Mouse (Mus musculus) intestine, embryonic 15.5 days (tissue): ENCODE measurements around the gene Preb. TPM values are rescaled to one million over a fixed set of nuclear protein-coding genes. Genes with fewer than 3 reads are reported as not detected.

Experiments used
- ATAC-seq: fragments of 200-750 bp; cut with Nextera tagmentation; 2 replicates; pipeline ENCODE4 v1.8.0; 2017; ENCODE audit warnings: moderate TSS enrichment, moderate library complexity
- H3K27ac ChIP-seq: fragments of 300-500 bp; sonication (generic); 2 replicates; pipeline ENCODE4 v1.5.1; 2015; ENCODE audit warnings: mild to moderate bottlenecking, inconsistent platforms
- H3K27me3 ChIP-seq: fragments of 300-500 bp; sonication (generic); replicated peaks from 2 replicates; pipeline ENCODE4 v1.6.1; 2015; ENCODE audit warnings: inconsistent platforms
- H3K36me3 ChIP-seq: fragments of 300-500 bp; sonication (generic); 2 replicates; pipeline ENCODE4 v1.6.1; 2015; ENCODE audit warnings: inconsistent platforms
- H3K4me1 ChIP-seq: fragments of 300-500 bp; sonication (generic); replicated peaks from 2 replicates; pipeline ENCODE4 v1.6.1; 2015; ENCODE audit warnings: inconsistent platforms
- H3K4me2 ChIP-seq: fragments of 300-500 bp; sonication (generic); replicated peaks from 2 replicates; pipeline ENCODE4 v1.6.1; 2015; ENCODE audit warnings: mild to moderate bottlenecking, inconsistent platforms
- H3K4me3 ChIP-seq: fragments of 300-500 bp; sonication (generic); replicated peaks from 2 replicates; pipeline ENCODE4 v1.5.1; 2015; ENCODE audit warnings: inconsistent platforms
- H3K9ac ChIP-seq: fragments of 300-500 bp; sonication (generic); 2 replicates; pipeline ENCODE4 v1.6.1; 2015; ENCODE audit warnings: inconsistent platforms
- H3K9me3 ChIP-seq: fragments of 300-500 bp; sonication (generic); 2 replicates; pipeline ENCODE4 v1.6.1; 2016; ENCODE audit warnings: inconsistent platforms
- WGBS: fragments of 180-500 bp; shearing (Covaris S2); methylation state at CpG from one replicate; pipeline ENCODE4 v1.1.7; 2015; 5-methylcytosine and 5-hydroxymethylcytosine counted together
- polyA plus RNA-seq: library from polyadenylated mRNA; unstranded; fragments of >200 nt; fragmentation: Nextera tagmentation; extraction: Ambion mirVana; gene quantifications from 2 replicates; pipeline ENCODE4 v1.2.1, GENCODE M21; 2015

Preb gene
- polyA plus RNA-seq, 1 experiment from 2014 or later = 166 TPM

DNA sequence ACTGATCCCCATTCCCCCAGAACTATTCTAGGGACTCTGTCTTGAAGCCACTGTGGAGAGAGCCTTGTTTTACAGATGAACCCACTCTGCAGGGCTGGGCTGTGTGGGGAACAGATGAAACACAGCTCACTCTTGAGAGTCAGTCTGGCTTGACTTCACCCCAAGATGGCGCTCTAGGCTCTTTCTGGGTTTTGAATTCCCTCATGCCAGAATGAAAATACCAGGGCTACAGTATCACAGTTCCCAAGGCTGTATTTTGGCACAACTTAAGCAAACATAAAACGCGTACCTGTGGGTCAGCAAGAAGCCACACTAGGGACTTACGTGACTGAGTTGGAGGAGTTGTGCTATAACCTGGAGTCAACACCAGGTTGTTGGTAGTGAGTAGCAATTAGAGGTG, 30.0 kb downstream of the Preb start:
- Histone ChIP-seq H3K27ac (no peak overlapping the region), H3K4me3 (no peak overlapping the region), H3K4me2 (no peak overlapping the region), H3K9ac (no peak overlapping the region), H3K9me3 (no peaks in the 10 kb centered on the region), H3K4me1 (0 out of 2 replicates have a peak, but pooled peaks cover 3% of the 10 kb centered on the region), H3K27me3 (no peaks in the 10 kb centered on the region), H3K36me3 (no peaks in the 10 kb centered on the region)
- 37% methylated on average over 4 of the region's 4 CpGs for WGBS
- ATAC-seq = no peak; the same call in 1 of the 2 replicates

DNA sequence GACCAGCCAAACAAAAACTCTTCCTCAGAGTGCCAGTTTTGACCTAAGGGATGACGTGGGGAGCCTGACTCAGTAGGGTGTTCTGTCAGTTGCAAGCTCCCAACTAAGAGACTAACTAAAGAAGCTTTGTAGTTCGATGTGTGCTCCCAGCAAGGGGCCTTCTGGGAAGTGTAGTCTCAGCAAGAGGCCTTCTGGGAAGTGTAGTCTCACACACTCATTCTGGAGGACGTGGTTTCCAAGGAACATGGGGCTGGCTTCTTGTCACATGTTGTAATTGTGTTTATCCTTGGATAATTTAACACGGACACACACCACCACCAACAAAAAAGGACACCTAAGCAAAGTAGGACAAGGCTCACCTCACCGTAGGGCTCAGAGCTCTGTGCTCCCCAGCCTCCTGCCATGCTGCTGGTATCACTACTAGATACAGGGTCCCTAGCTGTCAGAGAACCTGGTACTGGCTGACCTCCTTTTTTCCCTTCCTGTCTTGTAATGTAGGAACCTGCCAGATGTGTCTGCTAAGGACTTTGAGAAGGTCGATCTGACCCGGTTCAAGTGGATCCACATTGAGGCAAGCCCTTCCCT, 32.1 kb downstream of the Preb start:
- peak; percentile 71 for ATAC-seq
- Histone ChIP-seq H3K27ac (no peak overlapping the region), H3K9me3 (no peaks in the 10 kb centered on the region), H3K4me3 (no peak overlapping the region), H3K9ac (no peak overlapping the region), H3K36me3 (no peaks in the 10 kb centered on the region), H3K4me2 (peak overlapping the region; percentile 28; the same call in 1 of the 2 replicates), H3K27me3 (no peaks in the 10 kb centered on the region), H3K4me1 (0 out of 2 replicates have a peak, but pooled peaks cover 3% of the 10 kb centered on the region)
- whole genome bisulfite sequencing = 39% methylated on average over 7 of the region's 7 CpGs

DNA sequence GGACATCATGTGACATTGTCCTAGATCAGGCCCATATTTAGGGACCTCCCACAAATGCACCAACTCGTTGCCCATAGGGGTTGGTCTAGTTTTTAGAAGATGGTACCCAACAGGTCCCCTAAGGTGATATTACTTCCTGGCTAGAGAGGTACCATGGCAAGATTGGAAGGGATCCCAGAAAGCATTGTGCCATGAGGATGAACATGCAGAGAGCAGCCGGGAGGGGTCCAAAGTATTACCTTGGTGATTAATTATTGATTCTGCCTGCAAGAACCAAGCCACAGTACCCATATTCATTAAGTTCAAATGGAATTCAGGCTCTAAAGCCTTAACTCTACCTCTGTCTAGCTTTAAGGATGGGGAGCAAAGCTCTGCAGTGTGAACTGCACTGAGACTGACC, 34.1 kb downstream of the Preb start:
- ATAC-seq = no peak
- 78% methylated on average over 2 of the region's 2 CpGs for WGBS
- no peaks in the 10 kb centered on the region for H3K27me3 ChIP-seq

DNA sequence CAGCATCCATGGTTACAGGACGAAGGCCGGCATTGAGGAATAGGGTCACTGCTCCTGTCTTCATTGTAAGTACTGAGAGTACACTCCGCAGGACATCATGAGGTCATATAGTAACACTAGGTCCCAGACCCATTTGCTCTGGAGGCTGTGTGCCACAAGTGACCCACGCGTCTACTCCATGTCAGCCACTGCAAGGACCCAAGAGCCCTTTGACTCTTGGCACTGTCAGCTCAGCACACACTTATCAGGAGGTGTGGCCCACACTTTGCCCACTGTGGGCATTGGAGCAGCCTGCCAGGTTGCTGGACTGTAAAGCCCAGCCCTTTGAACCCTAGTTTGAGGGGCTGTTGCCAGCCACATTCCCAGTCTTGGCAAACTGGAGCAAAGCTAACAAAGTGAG, 34.9 kb downstream of the Preb start:
- Histone ChIP-seq H3K36me3 (peaks cover 4% of the 10 kb centered on the region; the same call in 1 of the 2 replicates), H3K4me1 (peaks cover 24% of the 10 kb centered on the region), H3K27me3 (no peaks in the 10 kb centered on the region), H3K27ac (no peak overlapping the region), H3K9ac (no peak overlapping the region), H3K4me2 (no peak overlapping the region), H3K4me3 (no peak overlapping the region), H3K9me3 (no peaks in the 10 kb centered on the region)
- ATAC-seq = no peak
- 89% methylated on average over 5 of the region's 5 CpGs for WGBS

More for the DNA sequence above, 34.1 kb downstream of the Preb start:
- H3K36me3 ChIP-seq = no peaks in the 10 kb centered on the region
- H3K9me3 ChIP-seq = no peaks in the 10 kb centered on the region
- H3K27ac ChIP-seq = no peak overlapping the region
- H3K4me3 ChIP-seq = no peak overlapping the region
- H3K4me2 ChIP-seq = no peak overlapping the region
- H3K9ac ChIP-seq = no peak overlapping the region
- H3K4me1 ChIP-seq = peaks cover 17% of the 10 kb centered on the region

DNA sequence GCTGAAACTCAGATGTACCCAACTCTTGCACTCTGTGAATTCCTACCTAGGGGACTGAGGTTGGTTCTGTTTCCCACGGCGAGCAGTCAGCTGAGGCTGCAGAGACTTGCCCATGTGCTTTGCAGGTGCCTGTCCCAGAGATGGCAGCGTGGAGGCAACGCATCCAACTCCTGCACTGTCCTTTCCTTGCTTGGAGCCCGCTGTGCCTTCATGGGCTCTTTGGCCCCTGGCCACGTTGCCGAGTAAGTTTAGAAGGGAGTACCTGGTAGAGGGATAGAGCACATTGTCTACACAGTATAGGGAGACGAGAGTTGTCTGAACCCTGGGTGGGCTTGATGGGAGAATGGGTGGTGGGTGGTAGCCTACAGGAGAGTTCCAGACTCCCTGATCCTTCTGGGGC, 35.5 kb downstream of the Preb start:
- no peak for ATAC-seq
- Histone ChIP-seq H3K9me3 (no peaks in the 10 kb centered on the region), H3K27me3 (no peaks in the 10 kb centered on the region), H3K27ac (no peak overlapping the region), H3K4me1 (peaks cover 28% of the 10 kb centered on the region), H3K4me3 (no peak overlapping the region), H3K36me3 (peaks cover 4% of the 10 kb centered on the region), H3K9ac (no peak overlapping the region), H3K4me2 (no peak overlapping the region)
- 80% methylated on average over 8 of the region's 8 CpGs for WGBS

DNA sequence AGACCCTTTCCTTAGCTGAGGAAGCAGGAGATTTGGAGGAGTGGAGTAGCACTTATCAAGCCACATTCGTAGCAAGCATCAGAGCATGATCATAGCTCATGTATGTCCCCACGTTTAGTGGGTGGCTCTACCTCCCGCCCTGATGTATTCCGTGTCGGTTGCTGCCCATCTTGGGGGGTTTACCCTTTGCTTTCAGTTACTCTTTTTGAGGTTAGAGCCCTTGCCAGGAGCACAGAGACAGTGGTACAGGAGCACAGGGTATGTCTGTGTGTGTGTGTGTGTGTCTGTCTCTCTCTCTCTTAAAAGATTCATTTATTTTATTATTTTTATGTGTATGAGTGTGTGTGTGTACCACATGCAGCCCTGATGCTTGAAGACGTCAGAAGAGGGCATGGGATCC, 37.0 kb downstream of the Preb start:
- no peak for ATAC-seq
- Histone ChIP-seq H3K4me3 (no peak overlapping the region), H3K27ac (no peak overlapping the region), H3K9me3 (no peaks in the 10 kb centered on the region), H3K36me3 (peaks cover 15% of the 10 kb centered on the region), H3K4me1 (peaks cover 28% of the 10 kb centered on the region), H3K27me3 (no peaks in the 10 kb centered on the region), H3K4me2 (peak overlapping the region; percentile 75), H3K9ac (0 out of 2 replicates have a peak overlapping the region, but pooled peaks have one; percentile 8)
- 85% methylated on average over 6 of the region's 6 CpGs for WGBS

DNA sequence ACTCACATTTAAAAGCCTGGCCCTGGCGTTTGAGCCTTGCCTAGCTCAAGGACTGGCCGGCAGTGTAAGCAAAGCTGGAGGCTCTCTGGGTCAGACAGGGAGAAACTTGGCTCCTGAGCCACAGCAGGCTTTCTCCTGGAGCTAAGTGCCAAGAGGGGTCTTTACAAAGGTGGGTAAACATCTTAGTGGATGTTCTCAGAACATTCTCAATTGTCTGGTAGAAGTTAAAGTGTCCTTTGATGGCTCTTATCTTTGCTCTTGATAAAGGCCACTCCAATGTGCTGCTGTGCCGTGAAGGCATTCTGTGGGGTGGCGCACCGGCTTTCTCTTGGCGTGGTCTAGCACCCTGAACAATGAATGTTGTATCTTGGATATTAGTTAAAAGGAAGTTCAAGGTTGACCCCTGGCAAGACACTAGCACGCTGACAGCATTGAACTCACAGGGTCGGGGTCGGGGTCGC, 37.5 kb downstream of the Preb start:
- 0 out of 2 replicates have a peak overlapping the region, but pooled peaks have one; percentile 8 for H3K9ac ChIP-seq
- no peak overlapping the region for H3K27ac ChIP-seq
- 0 out of 2 replicates have a peak overlapping the region, but pooled peaks have one; percentile 43 for H3K4me3 ChIP-seq
- H3K36me3 ChIP-seq = peaks cover 19% of the 10 kb centered on the region
- peaks cover 30% of the 10 kb centered on the region for H3K4me1 ChIP-seq
- no peaks in the 10 kb centered on the region for H3K9me3 ChIP-seq
- H3K27me3 ChIP-seq = no peaks in the 10 kb centered on the region
- H3K4me2 ChIP-seq = peak overlapping the region; percentile 75
- WGBS = 55% methylated on average over 10 of the region's 10 CpGs
- ATAC-seq = no peak

DNA sequence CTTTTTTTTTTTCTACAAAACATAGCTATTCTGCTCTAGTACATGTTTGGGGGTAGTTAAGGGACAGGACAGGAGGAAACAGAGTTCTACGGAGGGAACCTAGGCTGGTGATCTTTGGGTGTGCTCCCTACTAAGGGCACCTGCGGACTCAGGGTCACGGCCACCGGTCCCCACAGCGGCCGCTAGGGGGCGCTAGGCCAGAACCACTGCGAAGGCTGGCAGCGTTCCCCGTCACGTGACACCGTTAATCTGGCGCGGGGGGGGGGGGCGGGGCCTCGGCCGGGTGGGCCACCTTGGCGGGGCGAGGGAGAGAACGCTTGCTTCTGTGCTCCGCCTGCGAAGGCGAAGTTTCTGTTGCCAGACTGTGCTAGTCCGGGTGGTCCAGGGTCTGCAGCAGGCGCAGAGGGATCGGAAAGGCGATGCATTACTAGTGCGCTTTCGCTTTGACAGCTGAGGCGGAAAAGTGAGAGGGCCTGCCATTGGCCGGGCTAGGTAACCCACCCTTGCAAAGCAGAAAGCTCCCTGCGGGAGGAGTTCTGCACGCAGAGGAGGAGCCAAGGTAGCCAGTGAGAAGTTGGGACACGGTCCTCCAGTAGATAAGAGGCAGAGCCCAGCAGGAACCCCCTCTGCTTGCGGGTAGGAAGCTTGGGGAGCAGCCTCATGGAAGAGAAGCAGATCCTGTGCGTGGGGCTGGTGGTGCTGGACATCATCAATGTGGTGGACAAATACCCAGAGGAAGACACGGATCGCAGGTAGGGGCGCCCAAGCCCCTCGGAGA, 38.7 kb downstream of the Preb start, which contains the start of gene Khk:
TSS of gene Khk (plus strand) at position 176 of the 778 bp plus-strand sequence.
- peak within 1 kb of the TSS; percentile 81 for H3K27ac ChIP-seq
- peaks cover 27% of the 10 kb centered on the region for H3K36me3 ChIP-seq
- H3K9me3 ChIP-seq = no peaks in the 10 kb centered on the region
- peak within 1 kb of the TSS; percentile 54 for H3K9ac ChIP-seq
- peak; percentile 91 for ATAC-seq
- H3K27me3 ChIP-seq = no peaks in the 10 kb centered on the region
- peaks cover 37% of the 10 kb centered on the region for H3K4me1 ChIP-seq
- under 1% methylated on average over 39 of the region's 40 CpGs for WGBS
- peak within 1 kb of the TSS; percentile 43 for H3K4me3 ChIP-seq
- H3K4me2 ChIP-seq = peak within 1 kb of the TSS; percentile 75

DNA sequence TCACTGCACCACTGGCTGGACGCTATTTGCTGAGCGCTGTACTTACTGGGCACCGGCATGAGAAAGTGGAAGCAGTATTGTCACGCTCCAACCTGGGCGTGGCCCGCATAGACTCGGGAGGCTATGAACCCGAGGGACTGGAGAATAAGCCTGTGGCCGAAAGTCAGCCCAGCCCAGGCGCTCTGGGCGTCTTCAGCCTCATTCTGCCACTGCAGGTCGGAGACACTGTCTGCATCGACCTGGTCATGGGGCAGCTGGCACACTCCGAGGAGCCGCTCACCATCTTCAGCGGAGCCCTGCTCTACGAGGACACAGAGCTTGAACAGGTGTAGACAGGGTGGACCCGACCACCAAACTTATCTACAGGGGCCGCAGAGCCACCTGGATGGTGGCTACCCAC, 39.5 kb downstream of the Preb start:
- H3K9me3 ChIP-seq = no peaks in the 10 kb centered on the region
- H3K36me3 ChIP-seq = peaks cover 27% of the 10 kb centered on the region
- no peaks in the 10 kb centered on the region for H3K27me3 ChIP-seq
- peak overlapping the region; percentile 43 for H3K4me3 ChIP-seq
- WGBS = 53% methylated on average over 19 of the region's 19 CpGs
- H3K27ac ChIP-seq = no peak overlapping the region; the same call in 1 of the 2 replicates
- peak overlapping the region; percentile 75 for H3K4me2 ChIP-seq
- peak; percentile 13 for ATAC-seq
- peaks cover 40% of the 10 kb centered on the region for H3K4me1 ChIP-seq
- H3K9ac ChIP-seq = peak overlapping the region; percentile 36; the same call in 1 of the 2 replicates

DNA sequence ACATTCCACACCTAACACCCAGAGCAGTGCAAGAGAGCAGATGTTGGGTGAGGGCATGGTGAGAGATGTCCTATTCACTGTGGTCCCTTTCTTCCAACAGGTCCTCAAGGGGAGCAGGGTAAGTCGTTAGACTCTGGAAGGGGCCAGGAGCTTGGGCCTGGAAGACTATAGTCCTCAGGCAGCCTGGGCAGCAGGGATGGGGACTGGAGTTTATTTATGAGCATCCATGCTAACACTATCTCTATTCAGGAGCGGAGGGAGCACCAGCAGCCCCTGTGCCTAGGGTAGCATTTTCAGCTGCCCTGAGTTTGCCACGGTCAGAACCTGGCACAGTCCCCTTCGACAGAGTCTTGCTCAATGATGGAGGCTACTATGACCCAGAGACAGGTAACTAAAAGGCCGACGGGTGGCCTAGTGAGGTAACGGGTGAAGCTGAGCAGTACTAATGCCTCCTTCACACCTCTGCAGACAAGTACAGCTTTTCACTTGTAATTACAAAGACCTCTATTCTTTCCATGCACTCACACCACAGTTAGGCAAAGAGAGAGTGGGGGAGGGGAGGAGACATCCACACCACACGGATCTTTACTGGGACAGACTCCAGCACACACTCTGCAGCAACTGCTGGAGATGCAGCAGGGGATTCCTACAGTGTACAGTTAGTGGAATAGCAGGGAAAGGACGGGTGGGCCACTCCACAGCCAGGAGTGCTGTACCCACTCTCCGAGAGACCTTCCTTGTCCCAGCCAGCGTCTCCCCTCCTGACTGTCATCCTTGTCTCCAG, 40.1 kb downstream of the Preb start:
- peak overlapping the region; percentile 36; the same call in 1 of the 2 replicates for H3K9ac ChIP-seq
- no peak for ATAC-seq
- WGBS = 67% methylated on average over 11 of the region's 11 CpGs
- H3K4me2 ChIP-seq = peak overlapping the region; percentile 75
- peaks cover 27% of the 10 kb centered on the region for H3K36me3 ChIP-seq
- peaks cover 43% of the 10 kb centered on the region for H3K4me1 ChIP-seq
- H3K27me3 ChIP-seq = no peaks in the 10 kb centered on the region
- no peaks in the 10 kb centered on the region for H3K9me3 ChIP-seq
- H3K27ac ChIP-seq = no peak overlapping the region; the same call in 1 of the 2 replicates
- peak overlapping the region; percentile 43; the same call in 1 of the 2 replicates for H3K4me3 ChIP-seq

DNA sequence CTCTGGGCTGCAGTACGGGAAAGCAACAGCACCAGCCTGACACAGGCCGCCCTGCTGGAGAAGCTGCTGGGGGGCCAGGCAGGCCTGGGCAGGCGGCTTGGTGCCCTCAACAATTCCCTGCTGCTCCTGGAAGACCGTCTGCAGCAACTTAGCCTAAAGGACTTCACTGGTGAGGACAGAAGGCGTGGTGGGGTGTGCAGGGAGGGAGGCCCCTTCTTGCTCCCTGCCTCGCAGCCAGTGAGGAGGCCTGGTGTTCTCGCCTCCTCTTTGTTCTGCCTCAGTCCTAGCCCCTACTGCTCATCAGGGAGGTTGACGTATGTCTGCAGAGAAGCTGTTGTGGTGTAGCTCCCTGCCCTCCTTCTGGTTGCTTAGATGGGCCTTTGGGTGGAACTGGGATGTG, 41.5 kb downstream of the Preb start:
- Histone ChIP-seq H3K27me3 (no peaks in the 10 kb centered on the region), H3K36me3 (peaks cover 27% of the 10 kb centered on the region), H3K27ac (no peak overlapping the region), H3K9ac (no peak overlapping the region), H3K4me3 (no peak overlapping the region), H3K4me1 (peaks cover 43% of the 10 kb centered on the region), H3K4me2 (no peak overlapping the region), H3K9me3 (no peaks in the 10 kb centered on the region)
- ATAC-seq = no peak
- 83% methylated on average over 8 of the region's 8 CpGs for WGBS
